Mouse (Mus musculus): Measurements from ENCODE around the gene Epor. TPM values are rescaled to one million over a fixed set of nuclear protein-coding genes. Genes with fewer than 3 reads are reported as not detected.
A peak's percentile ranks its signal among the peaks of the same experiment; 100 is the strongest.

Gene Epor
- polyA plus RNA-seq, 1 experiment, result 0.57 TPM

DNA sequence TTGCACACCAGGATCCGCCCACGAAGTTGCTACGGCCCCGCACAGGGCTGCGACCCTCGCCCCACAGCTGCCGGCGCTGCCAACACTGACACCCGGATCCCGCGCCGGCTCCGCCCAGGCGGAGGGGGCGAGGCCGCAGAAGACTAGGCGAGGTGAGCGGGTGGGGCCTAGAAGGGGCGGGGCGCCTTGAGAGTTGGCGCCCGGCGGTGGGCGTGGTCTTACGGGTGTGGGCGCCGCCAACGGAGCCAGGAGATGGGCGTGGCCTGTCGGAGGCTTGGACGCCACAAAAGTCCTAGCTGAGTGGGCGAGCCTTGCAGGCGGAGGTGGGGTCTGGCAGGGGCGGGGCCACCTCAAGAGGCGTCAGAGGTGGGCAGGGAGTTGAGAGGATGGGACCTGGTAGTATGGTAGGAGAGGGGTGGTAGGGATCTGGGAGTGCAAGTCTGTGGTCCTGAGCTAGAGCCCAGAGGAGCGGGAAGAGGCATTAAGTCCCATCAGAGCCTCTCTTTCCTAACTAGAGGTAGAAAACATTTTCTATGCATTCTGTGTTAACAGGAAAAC is 45.2 kb downstream of the Epor start, which contains the start of gene Rab3d:
TSS of gene Rab3d (minus strand) at position 158 of the 558 bp plus-strand sequence.
- Histone ChIP-seq H3K4me3 (ENCODE audit: low read depth, low read length) (peak within 1 kb of the TSS; percentile 77), H3K27ac (ENCODE audit: insufficient read depth, low read length) (no peak within 1 kb of the TSS), H3K9ac (ENCODE audit: low read depth, poor library complexity, severe bottlenecking) (peak within 1 kb of the TSS; percentile 14), H3K9me3 (replicated peaks; ENCODE audit: control insufficient read depth, insufficient read depth, low read length, poor library complexity, severe bottlenecking) (no peaks in the 10 kb centered on the region), H3K27me3 (ENCODE audit: control insufficient read depth, insufficient read depth, low read length, poor library complexity, severe bottlenecking) (no peaks in the 10 kb centered on the region), H3K4me1 (ENCODE audit: control insufficient read depth, insufficient read depth, low read length) (no peaks in the 10 kb centered on the region), H3K36me3 (ENCODE audit: control insufficient read depth, insufficient read depth, low read length, poor library complexity, severe bottlenecking) (no peaks in the 10 kb centered on the region)
- TF ChIP-seq EP300 (IDR thresholded peaks at IDR 0.05; ENCODE audit: insufficient read depth, low read depth, low read length) (no peak), CTCF (IDR thresholded peaks at IDR 0.05; ENCODE audit: low read depth, low read length) (no peak), POLR2A (IDR thresholded peaks at IDR 0.05; ENCODE audit: insufficient read depth, low read length) (peak; percentile 87)

DNA sequence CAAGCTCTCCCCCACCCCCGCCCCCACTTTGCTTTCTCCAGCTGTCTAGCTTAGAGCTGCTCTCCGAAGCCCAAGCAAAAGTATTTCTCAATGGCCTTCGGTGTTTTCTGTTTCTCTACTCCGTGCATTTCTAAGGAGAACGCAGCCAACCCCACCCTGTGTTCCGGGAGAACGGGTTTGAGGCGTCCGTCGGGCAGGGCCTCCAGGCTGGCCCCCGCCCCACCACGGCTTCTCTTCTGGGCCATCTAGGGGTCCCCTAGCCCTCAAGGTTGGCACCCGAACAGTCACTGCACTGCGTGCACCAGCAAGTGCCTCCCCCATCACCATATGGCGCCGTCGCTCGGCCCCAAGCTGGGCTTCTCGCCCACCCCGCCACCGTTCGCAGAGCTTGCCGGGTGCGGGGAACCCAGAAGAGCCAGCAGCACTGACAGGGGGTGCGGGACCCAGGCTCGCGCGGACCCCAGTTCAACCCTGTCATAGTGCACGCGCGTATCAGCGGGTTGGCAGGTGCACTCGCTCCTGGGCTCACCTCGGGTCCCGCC is 45.7 kb downstream of the Epor start:
- H3K27me3 ChIP-seq (ENCODE audit: control insufficient read depth, insufficient read depth, low read length, poor library complexity, severe bottlenecking), result no peaks in the 10 kb centered on the region
- H3K27ac ChIP-seq (ENCODE audit: insufficient read depth, low read length), result no peak overlapping the region
- H3K9me3 ChIP-seq (replicated peaks; ENCODE audit: control insufficient read depth, insufficient read depth, low read length, poor library complexity, severe bottlenecking), result no peaks in the 10 kb centered on the region

DNA sequence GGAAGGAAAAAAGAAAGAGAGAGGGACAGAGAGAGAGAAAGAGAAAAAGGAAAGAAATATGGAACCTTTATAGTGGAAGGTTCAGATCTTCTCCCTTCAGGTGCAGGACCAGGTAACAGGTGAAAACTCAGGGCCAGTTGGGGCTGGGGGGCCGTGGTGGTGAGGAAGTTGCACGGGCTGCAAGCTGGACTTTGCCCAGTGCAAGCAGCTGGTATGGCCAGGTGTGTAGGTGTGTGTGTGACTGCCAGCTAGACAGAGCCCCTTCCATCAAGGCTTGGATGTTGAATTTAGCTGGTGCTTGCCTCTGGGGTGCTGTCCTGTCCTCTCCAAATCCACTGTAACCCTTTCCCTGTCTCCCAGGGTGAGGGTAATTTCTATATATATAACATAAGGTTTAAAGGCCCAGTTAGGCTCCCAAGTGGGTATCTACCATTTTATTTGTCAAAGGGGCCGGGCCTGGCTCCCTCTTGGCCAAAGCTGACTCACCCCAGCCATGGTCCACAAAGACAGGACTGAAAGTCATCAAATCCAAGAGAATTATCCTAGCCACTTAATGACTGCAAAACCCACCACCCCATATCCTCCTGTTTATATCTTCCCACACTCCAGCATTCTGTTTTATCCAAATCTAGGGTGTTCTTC is 46.3 kb downstream of the Epor start:
- no peak overlapping the region for H3K27ac ChIP-seq (ENCODE audit: insufficient read depth, low read length)
- no peaks in the 10 kb centered on the region for H3K27me3 ChIP-seq (ENCODE audit: control insufficient read depth, insufficient read depth, low read length, poor library complexity, severe bottlenecking)
- no peaks in the 10 kb centered on the region for H3K36me3 ChIP-seq (ENCODE audit: control insufficient read depth, insufficient read depth, low read length, poor library complexity, severe bottlenecking)
- peak overlapping the region; percentile 14 for H3K9ac ChIP-seq (ENCODE audit: low read depth, poor library complexity, severe bottlenecking)
- TF ChIP-seq EP300 (IDR thresholded peaks at IDR 0.05; ENCODE audit: insufficient read depth, low read depth, low read length), result no peak
- TF ChIP-seq POLR2A (IDR thresholded peaks at IDR 0.05; ENCODE audit: insufficient read depth, low read length), result no peak
- no peak for TF ChIP-seq CTCF (IDR thresholded peaks at IDR 0.05; ENCODE audit: low read depth, low read length)
- H3K4me1 ChIP-seq (ENCODE audit: control insufficient read depth, insufficient read depth, low read length), result no peaks in the 10 kb centered on the region
- no peak overlapping the region; the same call in 1 of the 2 replicates for H3K4me3 ChIP-seq (ENCODE audit: low read depth, low read length)
- no peaks in the 10 kb centered on the region for H3K9me3 ChIP-seq (replicated peaks; ENCODE audit: control insufficient read depth, insufficient read depth, low read length, poor library complexity, severe bottlenecking)

More for the DNA sequence above, 45.7 kb downstream of the Epor start:
- Histone ChIP-seq H3K4me1 (ENCODE audit: control insufficient read depth, insufficient read depth, low read length) (no peaks in the 10 kb centered on the region), H3K36me3 (ENCODE audit: control insufficient read depth, insufficient read depth, low read length, poor library complexity, severe bottlenecking) (no peaks in the 10 kb centered on the region), H3K4me3 (ENCODE audit: low read depth, low read length) (peak overlapping the region; percentile 77), H3K9ac (ENCODE audit: low read depth, poor library complexity, severe bottlenecking) (peak overlapping the region; percentile 14)
- TF ChIP-seq CTCF (IDR thresholded peaks at IDR 0.05; ENCODE audit: low read depth, low read length) (no peak), EP300 (IDR thresholded peaks at IDR 0.05; ENCODE audit: insufficient read depth, low read depth, low read length) (no peak), POLR2A (IDR thresholded peaks at IDR 0.05; ENCODE audit: insufficient read depth, low read length) (no peak)

DNA sequence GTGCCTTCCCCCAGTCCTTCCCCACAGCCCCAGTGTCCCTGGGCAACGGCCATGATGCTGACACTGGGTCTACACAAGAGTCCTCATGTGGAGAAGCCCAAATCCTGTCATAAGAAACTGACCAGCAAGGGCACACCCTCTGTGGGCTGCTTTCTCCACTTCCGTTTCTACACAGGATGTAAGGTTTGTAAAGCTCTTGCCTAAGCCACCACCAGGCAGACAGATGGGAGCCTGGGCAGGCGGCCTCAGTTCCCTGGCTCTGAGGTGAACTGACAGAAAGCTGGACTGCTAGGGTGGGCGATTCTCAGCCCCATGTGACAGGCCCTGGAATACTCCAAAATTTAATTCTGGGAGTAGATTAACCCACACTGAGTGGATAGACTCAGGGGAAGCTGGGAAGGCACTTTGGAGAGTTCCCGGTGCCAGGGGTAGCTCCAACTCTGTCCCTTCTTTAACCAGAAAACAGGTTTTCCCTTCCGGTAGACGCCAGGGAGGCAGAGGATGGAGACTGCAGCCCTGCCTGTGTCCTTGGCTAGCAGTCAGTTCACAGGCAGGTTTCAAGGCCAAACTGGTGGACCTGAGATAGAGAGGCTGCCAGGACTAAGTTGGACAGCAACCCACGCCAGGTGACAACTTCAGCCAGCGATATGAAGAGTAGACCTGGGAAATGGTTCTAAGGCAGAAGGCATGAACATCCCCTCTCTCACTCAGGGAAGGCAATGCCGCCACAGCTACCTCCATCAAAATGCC is 53.7 kb downstream of the Epor start:
- Histone ChIP-seq H3K27ac (ENCODE audit: insufficient read depth, low read length) (no peak overlapping the region), H3K27me3 (ENCODE audit: control insufficient read depth, insufficient read depth, low read length, poor library complexity, severe bottlenecking) (no peaks in the 10 kb centered on the region), H3K4me1 (ENCODE audit: control insufficient read depth, insufficient read depth, low read length) (no peaks in the 10 kb centered on the region), H3K9ac (ENCODE audit: low read depth, poor library complexity, severe bottlenecking) (no peak overlapping the region), H3K9me3 (replicated peaks; ENCODE audit: control insufficient read depth, insufficient read depth, low read length, poor library complexity, severe bottlenecking) (no peaks in the 10 kb centered on the region), H3K4me3 (ENCODE audit: low read depth, low read length) (no peak overlapping the region), H3K36me3 (ENCODE audit: control insufficient read depth, insufficient read depth, low read length, poor library complexity, severe bottlenecking) (no peaks in the 10 kb centered on the region)
- TF ChIP-seq POLR2A (IDR thresholded peaks at IDR 0.05; ENCODE audit: insufficient read depth, low read length), result no peak
- no peak for TF ChIP-seq EP300 (IDR thresholded peaks at IDR 0.05; ENCODE audit: insufficient read depth, low read depth, low read length)
- TF ChIP-seq CTCF (IDR thresholded peaks at IDR 0.05; ENCODE audit: low read depth, low read length), result no peak

Other genes with a start within 250 kb of the Epor start
- gene Ldlr, start 240.0 kb downstream of the Epor start, polyA plus RNA-seq (2011; ENCODE audit: insufficient read depth, insufficient read length, low read depth, missing spikeins), result 79.3 and 80.6 TPM in 2 replicates
- gene Spc24, start 203.2 kb downstream of the Epor start, polyA plus RNA-seq (2011; ENCODE audit: insufficient read depth, insufficient read length, low read depth, missing spikeins), result 56.6 and 62.5 TPM in 2 replicates
- 62.3 and 63.5 TPM in 2 replicates for gene Kank2, start 164.8 kb downstream of the Epor start, polyA plus RNA-seq (2011; ENCODE audit: insufficient read depth, insufficient read length, low read depth, missing spikeins)
- not detected in 2 replicates for gene Angptl8, start 128.0 kb downstream of the Epor start, polyA plus RNA-seq (2011; ENCODE audit: insufficient read depth, insufficient read length, low read depth, missing spikeins)
- 74.9 and 80.8 TPM in 2 replicates for gene Dock6, start 110.9 kb downstream of the Epor start, polyA plus RNA-seq (2011; ENCODE audit: insufficient read depth, insufficient read length, low read depth, missing spikeins)
- gene Rab3d, start 45.3 kb downstream of the Epor start, polyA plus RNA-seq (2011; ENCODE audit: insufficient read depth, insufficient read length, low read depth, missing spikeins), result 5.7 and 7.8 TPM in 2 replicates
- 2.9 and 4.9 TPM in 2 replicates for gene Ccdc159, start 36.0 kb downstream of the Epor start, polyA plus RNA-seq (2011; ENCODE audit: insufficient read depth, insufficient read length, low read depth, missing spikeins)
- gene Tmem205, start 36.0 kb downstream of the Epor start, polyA plus RNA-seq (2011; ENCODE audit: insufficient read depth, insufficient read length, low read depth, missing spikeins), result 19.9 and 21.4 TPM in 2 replicates
- 5.4 and 5.6 TPM in 2 replicates for gene Plppr2, start 26.5 kb downstream of the Epor start, polyA plus RNA-seq (2011; ENCODE audit: insufficient read depth, insufficient read length, low read depth, missing spikeins)
- gene Swsap1, start 7.8 kb downstream of the Epor start, polyA plus RNA-seq (2011; ENCODE audit: insufficient read depth, insufficient read length, low read depth, missing spikeins), result 8.5 TPM in 2 replicates
- 9.2 and 9.7 TPM in 2 replicates for gene Rgl3, start 25.9 kb upstream of the Epor start, polyA plus RNA-seq (2011; ENCODE audit: insufficient read depth, insufficient read length, low read depth, missing spikeins)
- gene Ccdc151, start 39.1 kb upstream of the Epor start, polyA plus RNA-seq (2011; ENCODE audit: insufficient read depth, insufficient read length, low read depth, missing spikeins), result 1.6 and 2.8 TPM in 2 replicates
- gene Prkcsh, start 39.3 kb upstream of the Epor start, polyA plus RNA-seq (2011; ENCODE audit: insufficient read depth, insufficient read length, low read depth, missing spikeins), result 108 and 116 TPM in 2 replicates
- gene Elavl3, start 88.5 kb upstream of the Epor start, polyA plus RNA-seq (2011; ENCODE audit: insufficient read depth, insufficient read length, low read depth, missing spikeins), result 8.3 and 10.6 TPM in 2 replicates
- gene Gm49318, start 107.8 kb upstream of the Epor start, polyA plus RNA-seq (2011; ENCODE audit: insufficient read depth, insufficient read length, low read depth, missing spikeins), result not detected in 2 replicates
- 7.2 and 8.8 TPM in 2 replicates for gene Zfp653, start 107.9 kb upstream of the Epor start, polyA plus RNA-seq (2011; ENCODE audit: insufficient read depth, insufficient read length, low read depth, missing spikeins)
- gene Ecsit, start 121.9 kb upstream of the Epor start, polyA plus RNA-seq (2011; ENCODE audit: insufficient read depth, insufficient read length, low read depth, missing spikeins), result 20.9 and 21.9 TPM in 2 replicates
- 7.8 and 10.1 TPM in 2 replicates for gene Cnn1, start 135.7 kb upstream of the Epor start, polyA plus RNA-seq (2011; ENCODE audit: insufficient read depth, insufficient read length, low read depth, missing spikeins)
- 48.4 and 49.8 TPM in 2 replicates for gene Elof1, start 153.7 kb upstream of the Epor start, polyA plus RNA-seq (2011; ENCODE audit: insufficient read depth, insufficient read length, low read depth, missing spikeins)
- gene Acp5, start 172.2 kb upstream of the Epor start, polyA plus RNA-seq (2011; ENCODE audit: insufficient read depth, insufficient read length, low read depth, missing spikeins), result 6.1 and 7.6 TPM in 2 replicates
- 83.8 and 86.5 TPM in 2 replicates for gene Pigyl, start 193.3 kb upstream of the Epor start, polyA plus RNA-seq (2011; ENCODE audit: insufficient read depth, insufficient read length, low read depth, missing spikeins)
- 1.2 and 1.4 TPM in 2 replicates for gene Zfp872, start 224.6 kb upstream of the Epor start, polyA plus RNA-seq (2011; ENCODE audit: insufficient read depth, insufficient read length, low read depth, missing spikeins)

Measured in ES-Bruce4 (cell line).